Mouse (Mus musculus) neural tube, embryonic 11.5 days (tissue): Measurements from ENCODE around the gene Gm48552. TPM values are rescaled to one million over a fixed set of nuclear protein-coding genes. Genes with fewer than 3 reads are reported as not detected.

Experiments used
- ATAC-seq: fragments of 200-750 bp; cut with Nextera tagmentation; 2 replicates; pipeline ENCODE4 v1.8.0; 2017; ENCODE audit warnings: moderate number of reproducible peaks, mild to moderate bottlenecking, moderate TSS enrichment, moderate library complexity; ENCODE audit not compliant: insufficient read depth, low FRiP score, low TSS enrichment
- DNase-seq: peaks from one replicate; pipeline ENCODE4 v3.0.0-alpha.2; 2015; ENCODE audit warnings: low spot score
- H3K27ac ChIP-seq: fragments of 300-500 bp; sonication (generic); 2 replicates; pipeline ENCODE4 v1.5.1; 2014; ENCODE audit warnings: low read depth, mild to moderate bottlenecking, low read length
- H3K27me3 ChIP-seq: fragments of 300-500 bp; sonication (generic); 2 replicates; pipeline ENCODE4 v1.6.1; 2014; ENCODE audit warnings: mild to moderate bottlenecking, low read length, mixed read lengths; ENCODE audit not compliant: control insufficient read depth, insufficient read depth
- H3K36me3 ChIP-seq: fragments of 300-500 bp; sonication (generic); 2 replicates; pipeline ENCODE4 v1.6.1; 2014; ENCODE audit warnings: mild to moderate bottlenecking, low read length, moderate library complexity, mixed read lengths; ENCODE audit not compliant: control insufficient read depth, insufficient read depth
- H3K4me1 ChIP-seq: fragments of 300-500 bp; sonication (generic); 2 replicates; pipeline ENCODE4 v1.6.1; 2014; ENCODE audit warnings: low read length, mixed read lengths; ENCODE audit not compliant: control insufficient read depth, insufficient read depth
- H3K4me2 ChIP-seq: fragments of 300-500 bp; sonication (generic); 2 replicates; pipeline ENCODE4 v1.6.1; 2014; ENCODE audit warnings: low read depth, mild to moderate bottlenecking, moderate library complexity
- H3K4me3 ChIP-seq: fragments of 300-500 bp; sonication (generic); 2 replicates; pipeline ENCODE4 v1.5.1; 2014; ENCODE audit warnings: low read depth, low read length
- H3K9ac ChIP-seq: fragments of 300-500 bp; sonication (generic); 2 replicates; pipeline ENCODE4 v1.6.1; 2014; ENCODE audit warnings: mild to moderate bottlenecking, low read length
- H3K9me3 ChIP-seq: fragments of 300-500 bp; sonication (generic); 2 replicates; pipeline ENCODE4 v1.6.1; 2016; ENCODE audit warnings: low read length; ENCODE audit not compliant: control insufficient read depth
- WGBS: fragments of 180-500 bp; shearing (Covaris S2); extraction: QIAGEN DNeasy Blood & Tissue Kit; methylation state at CpG from one replicate; pipeline ENCODE4 v1.1.7; 2014; 5-methylcytosine and 5-hydroxymethylcytosine counted together
- polyA plus RNA-seq: library from polyadenylated mRNA; unstranded; fragments of >200 nt; fragmentation: Nextera tagmentation; extraction: Ambion mirVana; gene quantifications from 2 replicates; pipeline ENCODE4 v1.2.1, GENCODE M21; 2014

Gm48552 gene
- polyA plus RNA-seq, 1 experiment from 2014 or later: 1.3 TPM

- H3K4me3 ChIP-seq: peak within 1 kb of the TSS; percentile 67
- no peaks in the 10 kb centered on the region for H3K36me3 ChIP-seq
- H3K27me3 ChIP-seq: no peaks in the 10 kb centered on the region
- 2% methylated on average over 77 of the region's 79 CpGs for WGBS
- peaks cover 16% of the 10 kb centered on the region for H3K4me1 ChIP-seq
- DNase-seq (peak; percentile 91), ATAC-seq (peak; percentile 87)
- 0 out of 2 replicates have a peak within 1 kb of the TSS, but pooled peaks have one; percentile 10 for H3K27ac ChIP-seq
- peak within 1 kb of the TSS; percentile 99 for H3K4me2 ChIP-seq
- peak within 1 kb of the TSS; percentile 80 for H3K9ac ChIP-seq
- H3K9me3 ChIP-seq: no peaks in the 10 kb centered on the region
Observed at GRCm38 (mm10) chr10:81356991-81357844, 31.6 kb upstream of the Gm48552 start, which contains the start of gene Mfsd12. Mfsd12 (plus strand) TSS chr10:81357491.

GRCm38 (mm10) chr10:81358209-81358608, 30.6 kb upstream of the Gm48552 start:
- no peak overlapping the region for H3K27ac ChIP-seq
- H3K27me3 ChIP-seq: no peaks in the 10 kb centered on the region
- H3K36me3 ChIP-seq: no peaks in the 10 kb centered on the region
- no peak for ATAC-seq
- 37% methylated on average over 4 of the region's 4 CpGs for WGBS
- peak overlapping the region; percentile 99 for H3K4me2 ChIP-seq
- H3K9ac ChIP-seq: peak overlapping the region; percentile 80
- DNase-seq: no peak
- H3K9me3 ChIP-seq: no peaks in the 10 kb centered on the region
- H3K4me1 ChIP-seq: peaks cover 18% of the 10 kb centered on the region
- peak overlapping the region; percentile 67 for H3K4me3 ChIP-seq

- ATAC-seq (no peak), DNase-seq (no peak)
- H3K9me3 ChIP-seq: no peaks in the 10 kb centered on the region
- H3K9ac ChIP-seq: no peak overlapping the region; the same call in 1 of the 2 replicates
- H3K4me2 ChIP-seq: peak overlapping the region; percentile 99; the same call in 1 of the 2 replicates
- no peak overlapping the region for H3K4me3 ChIP-seq
- 62% methylated on average over 1 of the region's 1 CpGs for WGBS
- no peaks in the 10 kb centered on the region for H3K36me3 ChIP-seq
- peaks cover 3% of the 10 kb centered on the region for H3K27me3 ChIP-seq
- H3K4me1 ChIP-seq: peaks cover 25% of the 10 kb centered on the region
- H3K27ac ChIP-seq: no peak overlapping the region
Observed at GRCm38 (mm10) chr10:81358841-81359240, 30.0 kb upstream of the Gm48552 start.

GRCm38 (mm10) chr10:81360721-81361120, 28.1 kb upstream of the Gm48552 start:
- H3K4me2 ChIP-seq: no peak overlapping the region
- WGBS: 75% methylated on average over 8 of the region's 8 CpGs
- H3K4me1 ChIP-seq: peaks cover 43% of the 10 kb centered on the region
- ATAC-seq (no peak), DNase-seq (no peak)
- peaks cover 15% of the 10 kb centered on the region for H3K27me3 ChIP-seq
- no peaks in the 10 kb centered on the region for H3K36me3 ChIP-seq
- no peaks in the 10 kb centered on the region for H3K9me3 ChIP-seq
- no peak overlapping the region for H3K4me3 ChIP-seq
- no peak overlapping the region for H3K9ac ChIP-seq
- H3K27ac ChIP-seq: no peak overlapping the region

GRCm38 (mm10) chr10:81362336-81362949, 26.4 kb upstream of the Gm48552 start:
- no peak overlapping the region for H3K4me2 ChIP-seq
- no peak overlapping the region for H3K27ac ChIP-seq
- no peak overlapping the region for H3K4me3 ChIP-seq
- no peak overlapping the region for H3K9ac ChIP-seq
- H3K36me3 ChIP-seq: peaks cover 10% of the 10 kb centered on the region
- WGBS: 80% methylated on average over 12 of the region's 12 CpGs
- DNase-seq: no peak
- ATAC-seq: no peak
- no peaks in the 10 kb centered on the region for H3K9me3 ChIP-seq
- H3K4me1 ChIP-seq: peaks cover 46% of the 10 kb centered on the region
- peaks cover 15% of the 10 kb centered on the region for H3K27me3 ChIP-seq

GRCm38 (mm10) chr10:81363436-81364346, 25.1 kb upstream of the Gm48552 start:
- DNase-seq: peak; percentile 31
- Histone ChIP-seq H3K27me3 (peaks cover 15% of the 10 kb centered on the region), H3K4me2 (peak overlapping the region; percentile 50), H3K9me3 (no peaks in the 10 kb centered on the region), H3K4me3 (peak overlapping the region; percentile 21), H3K9ac (peak overlapping the region; percentile 37), H3K27ac (no peak overlapping the region), H3K4me1 (peaks cover 34% of the 10 kb centered on the region), H3K36me3 (peaks cover 20% of the 10 kb centered on the region)
- no peak for ATAC-seq
- 7% methylated on average over 54 of the region's 54 CpGs for WGBS

GRCm38 (mm10) chr10:81364666-81365065, 24.1 kb upstream of the Gm48552 start:
- 0 out of 2 replicates have a peak, but pooled peaks have one; percentile 6 for ATAC-seq
- no peak for DNase-seq
- Histone ChIP-seq H3K27ac (no peak overlapping the region), H3K36me3 (peaks cover 22% of the 10 kb centered on the region), H3K4me1 (peaks cover 30% of the 10 kb centered on the region), H3K27me3 (peaks cover 15% of the 10 kb centered on the region), H3K9me3 (no peaks in the 10 kb centered on the region), H3K4me2 (peak overlapping the region; percentile 50), H3K4me3 (peak overlapping the region; percentile 15), H3K9ac (peak overlapping the region; percentile 37; the same call in 1 of the 2 replicates)
- WGBS: 12% methylated on average over 27 of the region's 28 CpGs

- 43% methylated on average over 4 of the region's 4 CpGs for WGBS
- Histone ChIP-seq H3K36me3 (peaks cover 26% of the 10 kb centered on the region), H3K9me3 (no peaks in the 10 kb centered on the region), H3K27ac (no peak overlapping the region), H3K27me3 (peaks cover 15% of the 10 kb centered on the region), H3K9ac (no peak overlapping the region), H3K4me1 (peaks cover 30% of the 10 kb centered on the region), H3K4me3 (no peak overlapping the region), H3K4me2 (no peak overlapping the region)
- DNase-seq: no peak
- ATAC-seq: no peak
Observed at GRCm38 (mm10) chr10:81365073-81365472, 23.7 kb upstream of the Gm48552 start.
